Mouse (Mus musculus): Measurements from ENCODE around the gene Slc45a1. TPM values are rescaled to one million over a fixed set of nuclear protein-coding genes. Genes with fewer than 3 reads are reported as not detected.

Slc45a1 gene
- polyA plus RNA-seq, 2 experiments, result 0.14 to 0.36 TPM

DNA sequence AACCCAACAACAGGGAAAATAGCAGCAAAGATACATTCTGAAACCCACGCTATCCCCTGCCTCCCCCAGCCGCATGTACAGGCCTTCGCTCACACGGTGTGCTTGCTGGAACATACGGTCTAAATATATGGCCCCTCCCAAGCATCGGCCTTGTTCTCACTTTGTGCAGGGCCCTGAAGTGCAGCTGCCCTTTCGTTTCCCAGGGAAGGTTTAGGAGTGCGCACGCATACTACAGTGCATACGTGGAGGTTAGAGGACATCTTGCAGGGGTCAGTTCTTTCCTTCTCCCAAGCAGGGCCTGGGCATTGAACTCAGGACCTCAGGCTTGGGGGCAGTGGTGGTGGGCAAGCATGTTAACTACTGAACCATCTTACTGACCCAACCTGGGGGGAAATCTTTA is 23.3 kb upstream of the Slc45a1 start:
- H3K9ac ChIP-seq (ENCODE audit: low read depth, low read length, severe bottlenecking), result no peak overlapping the region
- TF ChIP-seq POLR2A (IDR thresholded peaks at IDR 0.05; ENCODE audit: borderline replicate concordance, extremely low read depth, insufficient read depth, insufficient read length), result no peak
- no peaks in the 10 kb centered on the region for H3K36me3 ChIP-seq (ENCODE audit: control insufficient read depth, insufficient read depth, low read length)
- no peak overlapping the region for H3K4me3 ChIP-seq (replicated peaks; ENCODE audit: low read length)
- DNase-seq (ENCODE audit: low spot score) (no peak), ATAC-seq (ENCODE audit: low FRiP score, low read depth) (no peak)
- WGBS, result 90% methylated on average over 10 of the region's 10 CpGs
- no peaks in the 10 kb centered on the region for H3K27me3 ChIP-seq (ENCODE audit: control insufficient read depth, insufficient read depth, low read length)
- H3K27ac ChIP-seq (replicated peaks; ENCODE audit: low read depth, low read length), result no peak overlapping the region
- H3K9me3 ChIP-seq (ENCODE audit: control insufficient read depth, low read length), result no peaks in the 10 kb centered on the region
- H3K4me1 ChIP-seq (ENCODE audit: control insufficient read depth, insufficient read depth, low read length), result peaks cover 2% of the 10 kb centered on the region; the same call in 1 of the 2 replicates
- no peak overlapping the region for H3K4me2 ChIP-seq (replicated peaks; ENCODE audit: low read depth, low read length, severe bottlenecking)

DNA sequence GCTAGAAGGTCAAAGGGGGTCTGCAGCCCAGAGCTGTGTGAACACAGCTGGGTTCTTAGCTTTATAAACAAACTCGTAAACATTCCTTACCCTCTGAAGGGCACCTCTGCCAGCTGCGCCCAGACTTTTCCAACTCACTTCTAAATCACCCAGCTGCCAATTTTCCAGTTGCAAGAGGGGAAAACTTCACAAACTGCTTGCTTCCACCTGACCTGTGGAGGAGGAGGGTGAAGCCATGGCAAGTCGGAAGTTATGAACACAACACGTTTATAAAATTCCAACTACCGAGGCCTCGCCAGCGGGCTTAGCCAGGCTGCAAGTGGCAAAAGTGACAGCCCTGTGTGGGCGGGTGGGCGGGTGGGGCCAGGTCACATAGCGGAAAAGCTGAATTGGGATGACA is 13.8 kb upstream of the Slc45a1 start:
- DNase-seq (ENCODE audit: low spot score) (no peak), ATAC-seq (ENCODE audit: low FRiP score, low read depth) (no peak)
- Histone ChIP-seq H3K4me1 (ENCODE audit: control insufficient read depth, insufficient read depth, low read length) (peaks cover 12% of the 10 kb centered on the region; the same call in 1 of the 2 replicates), H3K9ac (ENCODE audit: low read depth, low read length, severe bottlenecking) (no peak overlapping the region), H3K27me3 (ENCODE audit: control insufficient read depth, insufficient read depth, low read length) (no peaks in the 10 kb centered on the region), H3K27ac (replicated peaks; ENCODE audit: low read depth, low read length) (no peak overlapping the region), H3K4me2 (replicated peaks; ENCODE audit: low read depth, low read length, severe bottlenecking) (no peak overlapping the region), H3K9me3 (ENCODE audit: control insufficient read depth, low read length) (no peaks in the 10 kb centered on the region), H3K4me3 (replicated peaks; ENCODE audit: low read length) (no peak overlapping the region), H3K36me3 (ENCODE audit: control insufficient read depth, insufficient read depth, low read length) (no peaks in the 10 kb centered on the region)
- no peak for TF ChIP-seq POLR2A (IDR thresholded peaks at IDR 0.05; ENCODE audit: borderline replicate concordance, extremely low read depth, insufficient read depth, insufficient read length)
- 62% methylated on average over 10 of the region's 10 CpGs for WGBS

DNA sequence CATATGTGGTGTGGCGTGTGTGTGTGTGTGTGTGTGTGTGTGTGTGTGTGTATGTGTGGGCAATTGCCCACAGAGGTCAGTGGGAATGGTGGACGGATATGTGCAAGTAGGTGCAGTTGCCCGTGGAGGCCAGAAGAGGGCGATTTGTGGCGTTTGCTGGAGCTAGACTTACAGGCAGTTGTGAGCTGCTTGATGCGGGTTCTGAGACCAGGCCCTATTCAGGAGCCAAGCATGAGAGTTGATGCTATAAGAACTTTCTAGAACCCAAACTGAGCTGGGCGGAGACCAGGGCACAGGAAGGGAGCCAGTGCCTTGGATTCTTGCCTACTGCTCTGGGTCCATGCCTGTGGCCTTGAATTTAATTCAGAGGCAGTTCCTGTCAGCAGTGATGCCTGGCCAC is 12.8 kb upstream of the Slc45a1 start:
- Histone ChIP-seq H3K27me3 (ENCODE audit: control insufficient read depth, insufficient read depth, low read length) (no peaks in the 10 kb centered on the region), H3K9ac (ENCODE audit: low read depth, low read length, severe bottlenecking) (no peak overlapping the region), H3K4me2 (replicated peaks; ENCODE audit: low read depth, low read length, severe bottlenecking) (no peak overlapping the region), H3K4me3 (replicated peaks; ENCODE audit: low read length) (no peak overlapping the region), H3K27ac (replicated peaks; ENCODE audit: low read depth, low read length) (no peak overlapping the region), H3K36me3 (ENCODE audit: control insufficient read depth, insufficient read depth, low read length) (no peaks in the 10 kb centered on the region), H3K9me3 (ENCODE audit: control insufficient read depth, low read length) (no peaks in the 10 kb centered on the region), H3K4me1 (ENCODE audit: control insufficient read depth, insufficient read depth, low read length) (peaks cover 12% of the 10 kb centered on the region; the same call in 1 of the 2 replicates)
- ATAC-seq (ENCODE audit: low FRiP score, low read depth) (no peak), DNase-seq (ENCODE audit: low spot score) (no peak)
- TF ChIP-seq POLR2A (IDR thresholded peaks at IDR 0.05; ENCODE audit: borderline replicate concordance, extremely low read depth, insufficient read depth, insufficient read length), result no peak
- 83% methylated on average over 7 of the region's 7 CpGs for WGBS

DNA sequence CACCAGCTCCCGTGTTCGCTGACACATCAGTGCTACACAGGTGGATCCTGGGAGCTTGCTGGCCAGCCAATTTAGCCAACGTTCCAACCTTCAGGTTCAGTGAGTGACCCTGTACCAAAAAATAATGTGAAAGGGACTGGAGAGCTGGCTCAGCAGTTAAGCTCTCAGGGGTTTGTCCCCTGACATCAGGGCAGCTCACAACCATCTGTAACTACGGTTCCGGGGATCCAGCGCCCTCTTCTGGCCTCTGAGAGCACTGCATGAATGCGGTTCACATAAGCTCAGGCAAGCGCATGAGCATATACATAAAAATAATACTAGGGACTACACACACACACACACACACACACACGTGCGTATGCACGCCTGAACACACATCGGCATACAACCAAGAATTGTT is 11.2 kb upstream of the Slc45a1 start:
- no peak for ATAC-seq (ENCODE audit: low FRiP score, low read depth)
- H3K27me3 ChIP-seq (ENCODE audit: control insufficient read depth, insufficient read depth, low read length), result no peaks in the 10 kb centered on the region
- DNase-seq (ENCODE audit: low spot score), result no peak
- no peak overlapping the region for H3K27ac ChIP-seq (replicated peaks; ENCODE audit: low read depth, low read length)
- H3K36me3 ChIP-seq (ENCODE audit: control insufficient read depth, insufficient read depth, low read length), result no peaks in the 10 kb centered on the region
- H3K9me3 ChIP-seq (ENCODE audit: control insufficient read depth, low read length), result no peaks in the 10 kb centered on the region
- H3K9ac ChIP-seq (ENCODE audit: low read depth, low read length, severe bottlenecking), result no peak overlapping the region
- no peak overlapping the region for H3K4me3 ChIP-seq (replicated peaks; ENCODE audit: low read length)
- no peak for TF ChIP-seq POLR2A (IDR thresholded peaks at IDR 0.05; ENCODE audit: borderline replicate concordance, extremely low read depth, insufficient read depth, insufficient read length)
- H3K4me1 ChIP-seq (ENCODE audit: control insufficient read depth, insufficient read depth, low read length), result peaks cover 12% of the 10 kb centered on the region; the same call in 1 of the 2 replicates
- H3K4me2 ChIP-seq (replicated peaks; ENCODE audit: low read depth, low read length, severe bottlenecking), result no peak overlapping the region
- 65% methylated on average over 12 of the region's 12 CpGs for WGBS

DNA sequence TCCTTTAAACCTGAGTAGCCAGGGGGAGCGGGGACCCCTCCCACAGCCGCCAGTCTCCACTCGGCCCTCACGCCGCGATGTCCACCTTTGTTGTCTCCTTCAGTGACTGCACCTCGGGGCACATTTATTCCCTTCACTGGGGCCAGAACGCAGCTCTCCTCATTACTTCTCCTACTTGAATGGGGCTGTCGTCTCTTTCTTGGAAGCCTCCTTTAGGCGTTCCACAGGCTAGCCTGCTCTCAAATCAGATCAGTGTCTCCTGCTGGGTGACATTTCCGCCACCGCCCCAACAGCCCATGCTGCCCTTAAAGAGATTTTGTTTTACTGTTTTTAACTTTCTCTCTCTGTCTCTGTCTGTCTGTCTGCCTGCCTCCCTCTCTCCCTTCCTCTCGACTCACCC is 9.9 kb upstream of the Slc45a1 start:
- Histone ChIP-seq H3K4me3 (replicated peaks; ENCODE audit: low read length) (peak overlapping the region; percentile 26), H3K27me3 (ENCODE audit: control insufficient read depth, insufficient read depth, low read length) (no peaks in the 10 kb centered on the region), H3K4me2 (replicated peaks; ENCODE audit: low read depth, low read length, severe bottlenecking) (peak overlapping the region; percentile 46), H3K36me3 (ENCODE audit: control insufficient read depth, insufficient read depth, low read length) (no peaks in the 10 kb centered on the region), H3K9me3 (ENCODE audit: control insufficient read depth, low read length) (no peaks in the 10 kb centered on the region), H3K9ac (ENCODE audit: low read depth, low read length, severe bottlenecking) (peak overlapping the region; percentile 47), H3K27ac (replicated peaks; ENCODE audit: low read depth, low read length) (no peak overlapping the region), H3K4me1 (ENCODE audit: control insufficient read depth, insufficient read depth, low read length) (peaks cover 12% of the 10 kb centered on the region; the same call in 1 of the 2 replicates)
- WGBS, result 4% methylated on average over 13 of the region's 13 CpGs
- TF ChIP-seq POLR2A (IDR thresholded peaks at IDR 0.05; ENCODE audit: borderline replicate concordance, extremely low read depth, insufficient read depth, insufficient read length), result no peak
- DNase-seq (ENCODE audit: low spot score), result no peak
- no peak for ATAC-seq (ENCODE audit: low FRiP score, low read depth)
